9 mouse cellular contexts compared by ENCODE assay signal in the genomic region with DNA sequence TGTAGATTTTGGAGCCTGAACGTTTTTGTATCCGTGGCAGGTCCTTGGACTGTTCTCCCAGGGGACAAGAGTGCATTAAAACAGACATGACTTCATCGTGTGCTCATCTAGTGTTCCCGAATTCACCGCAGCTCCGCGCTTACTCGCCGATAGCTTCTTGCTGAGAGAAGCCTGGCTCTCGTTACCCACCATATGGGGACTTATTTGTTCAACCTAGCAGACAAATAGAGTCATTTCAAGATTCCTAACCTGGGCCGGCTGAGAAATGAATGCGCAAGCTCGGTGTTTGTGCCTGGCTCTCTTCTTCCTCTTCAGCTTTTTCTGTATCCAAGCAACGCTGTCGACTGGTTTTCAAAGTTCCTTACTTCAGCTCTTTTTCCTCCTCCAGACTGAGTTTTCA. TPM values are rescaled to one million over a fixed set of nuclear protein-coding genes. Genes with fewer than 3 reads are reported as not detected.
DNase-seq lines count a peak whose midpoint lies in the region; ATAC-seq lines count a peak whose summit lies in the region.
"Had no signal": no experiment of that assay in that cellular context is flagged by ENCODE, and none has a peak within 500 bp of the region (broad histone marks: within the 10 kb centered on the region; RNA-seq: fewer than 3 reads in every experiment).

No protein-coding gene starts in this region.

- 59% methylated on average over 15 of the region's 15 CpGs for WGBS in heart, embryonic 16.5 days
- 53% methylated on average over 15 of the region's 15 CpGs for WGBS in midbrain, embryonic 16.5 days
- WGBS in midbrain, embryonic 10.5 days, result 70% methylated on average over 15 of the region's 15 CpGs
- WGBS in neural tube, embryonic 15.5 days, result 20% methylated on average over 15 of the region's 15 CpGs
- WGBS in liver, embryonic 12.5 days (ENCODE audit: insufficient replicate concordance), result 70% methylated on average over 15 of the region's 15 CpGs

- ATAC-seq in heart, embryonic 16.5 days (replicated peaks; ENCODE audit: extremely low read depth, insufficient read depth, low FRiP score), result no peak
- ATAC-seq in midbrain, embryonic 16.5 days, result peak; percentile 40; the same call in 1 of the 2 replicates
- peak; percentile 57; the same call in 1 of the 2 replicates for ATAC-seq in neural tube, embryonic 15.5 days (ENCODE audit: low FRiP score)
- no peak for ATAC-seq in liver, embryonic 12.5 days

- no peaks in the 10 kb centered on the region for H3K27me3 ChIP-seq in heart, embryonic 16.5 days (ENCODE audit: control insufficient read depth, insufficient read depth, low read length)
- no peaks in the 10 kb centered on the region for H3K27me3 ChIP-seq in midbrain, embryonic 16.5 days (ENCODE audit: control insufficient read depth, insufficient read depth, low read depth, low read length)
- no peaks in the 10 kb centered on the region for H3K27me3 ChIP-seq in midbrain, embryonic 10.5 days (ENCODE audit: low read depth, poor library complexity, severe bottlenecking)
- no peaks in the 10 kb centered on the region for H3K27me3 ChIP-seq in neural tube, embryonic 15.5 days (replicated peaks)
- H3K27me3 ChIP-seq in liver, embryonic 12.5 days (replicated peaks), result no peaks in the 10 kb centered on the region

- no peaks in the 10 kb centered on the region; the same call in 1 of the 2 replicates for H3K4me1 ChIP-seq in heart, embryonic 16.5 days (ENCODE audit: control insufficient read depth, insufficient read depth, low read length)
- H3K4me1 ChIP-seq in midbrain, embryonic 16.5 days (ENCODE audit: control insufficient read depth, insufficient read depth, low read length), result peaks cover 2% of the 10 kb centered on the region; the same call in 1 of the 2 replicates
- peaks cover 14% of the 10 kb centered on the region for H3K4me1 ChIP-seq in midbrain, embryonic 10.5 days
- peaks cover 21% of the 10 kb centered on the region for H3K4me1 ChIP-seq in neural tube, embryonic 15.5 days
- 0 out of 2 replicates have a peak, but pooled peaks cover 2% of the 10 kb centered on the region for H3K4me1 ChIP-seq in liver, embryonic 12.5 days

- peaks cover 3% of the 10 kb centered on the region; the same call in 1 of the 2 replicates for H3K9me3 ChIP-seq in heart, embryonic 16.5 days (replicated peaks; ENCODE audit: control insufficient read depth, low read length)
- no peaks in the 10 kb centered on the region for H3K9me3 ChIP-seq in midbrain, embryonic 16.5 days (replicated peaks; ENCODE audit: control insufficient read depth, low read length, poor library complexity, severe bottlenecking)
- 0 out of 2 replicates have a peak, but pooled peaks cover 3% of the 10 kb centered on the region for H3K9me3 ChIP-seq in midbrain, embryonic 10.5 days (replicated peaks)
- H3K9me3 ChIP-seq in neural tube, embryonic 15.5 days (replicated peaks), result no peaks in the 10 kb centered on the region
- 0 out of 2 replicates have a peak, but pooled peaks cover 2% of the 10 kb centered on the region for H3K9me3 ChIP-seq in liver, embryonic 12.5 days (replicated peaks)

- DNase-seq in heart, adult 11 months, result no peak
- DNase-seq in midbrain, embryonic 10.5 days (ENCODE audit: low spot score), result no peak
- peak; percentile 60 to 74 for DNase-seq in cerebellum, postnatal 14 days
- no peak for DNase-seq in lung, postnatal 4 days

- no peak overlapping the region for H3K4me2 ChIP-seq in heart, embryonic 16.5 days (ENCODE audit: low read depth, low read length)
- no peak overlapping the region for H3K4me2 ChIP-seq in midbrain, embryonic 16.5 days (ENCODE audit: low read length)
- peak overlapping the region; percentile 36 for H3K4me2 ChIP-seq in neural tube, embryonic 15.5 days
- no peak overlapping the region for H3K4me2 ChIP-seq in liver, embryonic 12.5 days
- H3K4me2 ChIP-seq: liver, embryonic 11.5 days had no signal

- H3K36me3 ChIP-seq in heart, embryonic 16.5 days (ENCODE audit: control insufficient read depth, insufficient read depth), result no peaks in the 10 kb centered on the region
- H3K36me3 ChIP-seq in midbrain, embryonic 16.5 days (ENCODE audit: control insufficient read depth, insufficient read depth, low read length), result no peaks in the 10 kb centered on the region
- H3K36me3 ChIP-seq in midbrain, embryonic 10.5 days, result no peaks in the 10 kb centered on the region
- no peaks in the 10 kb centered on the region for H3K36me3 ChIP-seq in neural tube, embryonic 15.5 days
- no peaks in the 10 kb centered on the region for H3K36me3 ChIP-seq in liver, embryonic 12.5 days

- no peak overlapping the region for H3K4me3 ChIP-seq in heart, embryonic 16.5 days (ENCODE audit: low read length)
- no peak overlapping the region for H3K4me3 ChIP-seq in midbrain, embryonic 16.5 days (ENCODE audit: low read depth, low read length)
- H3K4me3 ChIP-seq in midbrain, embryonic 10.5 days, result no peak overlapping the region
- no peak overlapping the region for H3K4me3 ChIP-seq in neural tube, embryonic 15.5 days (replicated peaks)
- H3K4me3 ChIP-seq in liver, embryonic 12.5 days, result no peak overlapping the region

- H3K9ac ChIP-seq in heart, embryonic 16.5 days (ENCODE audit: low read length), result no peak overlapping the region
- no peak overlapping the region for H3K9ac ChIP-seq in midbrain, embryonic 16.5 days (ENCODE audit: low read depth, low read length)
- no peak overlapping the region for H3K9ac ChIP-seq in neural tube, embryonic 15.5 days (replicated peaks)
- no peak overlapping the region for H3K9ac ChIP-seq in liver, embryonic 12.5 days

- peak overlapping the region; percentile 29; the same call in 1 of the 2 replicates for H3K27ac ChIP-seq in heart, embryonic 16.5 days (ENCODE audit: low read length)
- H3K27ac ChIP-seq in midbrain, embryonic 16.5 days (ENCODE audit: low read length), result peak overlapping the region; percentile 39
- no peak overlapping the region for H3K27ac ChIP-seq in midbrain, embryonic 10.5 days (replicated peaks)
- H3K27ac ChIP-seq in neural tube, embryonic 15.5 days (replicated peaks), result peak overlapping the region; percentile 58
- H3K27ac ChIP-seq in liver, embryonic 12.5 days, result no peak overlapping the region

RNA-seq across cellular contexts. Expression of gene Tspan18, which starts 43.5 kb away (rescaled TPM):
- polyA plus RNA-seq in heart, embryonic 16.5 days (2015; fragmentation: Nextera tagmentation; extraction: Ambion mirVana), result 28.5 and 33.9 TPM in 2 replicates
- polyA plus RNA-seq in midbrain, embryonic 16.5 days (2015; fragmentation: Nextera tagmentation; extraction: Ambion mirVana), result 20.1 and 21.2 TPM in 2 replicates
- 45.0 and 48.4 TPM in 2 replicates for polyA plus RNA-seq in midbrain, embryonic 10.5 days (2016; fragmentation: Nextera tagmentation; extraction: Ambion mirVana)
- 22.0 and 29.3 TPM in 2 replicates for polyA plus RNA-seq in neural tube, embryonic 15.5 days (2015; fragmentation: Nextera tagmentation; extraction: Ambion mirVana)
- polyA plus RNA-seq in liver, embryonic 12.5 days (2016; fragmentation: Nextera tagmentation; extraction: Ambion mirVana), result 6.2 and 6.4 TPM in 2 replicates

Comparison
In these comparisons a context has a peak if more than half of its experiments do, and no peak if none do; other contexts are left out.
1. H3K27ac ChIP-seq: peak in heart, embryonic 16.5 days (single experiment), midbrain, embryonic 16.5 days (single experiment) and neural tube, embryonic 15.5 days (single experiment); none in midbrain, embryonic 10.5 days (single experiment) and liver, embryonic 12.5 days (single experiment).
2. ATAC-seq: peak in midbrain, embryonic 16.5 days (single experiment) and neural tube, embryonic 15.5 days (single experiment); none in heart, embryonic 16.5 days (single experiment) and liver, embryonic 12.5 days (single experiment).
3. DNase-seq: peak in cerebellum, postnatal 14 days (2 of 2); none in heart, adult 11 months (single experiment), midbrain, embryonic 10.5 days (single experiment) and lung, postnatal 4 days (0 of 2).